20 mouse cellular contexts compared by ENCODE assay signal in the genomic region with DNA sequence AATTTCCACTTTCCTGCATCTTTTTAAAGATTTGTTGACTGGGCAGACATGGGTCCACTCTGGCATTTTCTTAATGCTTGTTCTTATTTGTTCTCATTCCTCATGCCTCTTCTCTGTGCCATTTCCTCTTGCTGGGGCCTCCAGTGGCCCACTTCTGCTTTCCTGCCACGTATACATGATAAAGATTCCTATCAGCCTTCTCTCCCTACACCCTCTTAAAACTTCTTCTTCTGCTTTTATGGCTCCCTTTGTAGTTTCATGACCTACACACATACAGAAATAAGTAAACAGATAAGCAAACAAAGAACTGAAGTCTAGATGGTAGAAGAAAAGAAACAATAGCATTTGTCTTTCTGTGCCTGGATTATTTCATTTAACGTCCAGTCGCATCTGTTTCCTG.
DNase-seq lines count a peak whose midpoint lies in the region; ATAC-seq and TF ChIP-seq lines count a peak whose summit lies in the region.
"Had no signal": no experiment of that assay in that cellular context is flagged by ENCODE, and none has a peak within 500 bp of the region (broad histone marks: within the 10 kb centered on the region; RNA-seq: fewer than 3 reads in every experiment).

No protein-coding gene starts in this region.

- no peak overlapping the region for H3K4me3 ChIP-seq in layer of hippocampus, adult 2 months
- H3K4me3 ChIP-seq in thymus, adult 2 months (ENCODE audit: control insufficient read depth, insufficient read depth, low read length): no peak overlapping the region
- H3K4me3 ChIP-seq: embryonic facial prominence, embryonic 13.5 days; forebrain, embryonic 15.5 days; heart, embryonic 10.5 days; hindbrain, embryonic 13.5 days had no signal

- intact Hi-C loops in left cerebral cortex, postnatal 14 days (cut with DNase I): no loop called here

- H3K36me3 ChIP-seq in thymus, adult 2 months (ENCODE audit: control insufficient read depth, insufficient read depth, low read length): no peaks in the 10 kb centered on the region
- H3K36me3 ChIP-seq: embryonic facial prominence, embryonic 13.5 days; forebrain, embryonic 15.5 days; heart, embryonic 10.5 days; hindbrain, embryonic 13.5 days had no signal

- no peak for TF ChIP-seq POLR2A in thymus, adult 2 months (IDR thresholded peaks at IDR 0.05; ENCODE audit: control insufficient read depth, extremely low read depth, insufficient read depth, low read length, poor library complexity)

- no peak overlapping the region for H3K27ac ChIP-seq in layer of hippocampus, adult 2 months
- no peak overlapping the region for H3K27ac ChIP-seq in thymus, adult 2 months (ENCODE audit: control insufficient read depth, insufficient read depth, low read length)
- H3K27ac ChIP-seq: embryonic facial prominence, embryonic 13.5 days; forebrain, embryonic 15.5 days; heart, embryonic 10.5 days; hindbrain, embryonic 13.5 days; liver, embryonic 14.5 days had no signal

- WGBS in thymus, adult 2 months: 42% methylated on average over 3 of the region's 3 CpGs

- peaks cover 7% of the 10 kb centered on the region for H3K4me1 ChIP-seq in thymus, adult 2 months (replicated peaks; ENCODE audit: control insufficient read depth, insufficient read depth, low read length)
- H3K4me1 ChIP-seq: heart, embryonic 10.5 days; hindbrain, embryonic 13.5 days had no signal

- peak; percentile 72 for ATAC-seq in monocyte, adult 5-6 weeks (replicated peaks; ENCODE audit: insufficient number of reproducible peaks, low FRiP score, low TSS enrichment, poor library complexity, severe bottlenecking)
- ATAC-seq: activated CD4-positive, CD25-positive, alpha-beta regulatory T cell, adult 4 months; forebrain, embryonic 15.5 days; inflammation-experienced regulatory T-cells, adult 6 months had no signal

- no peak for TF ChIP-seq CTCF in layer of hippocampus, adult 2 months (conservative IDR thresholded peaks at IDR 0.05)
- no peak for TF ChIP-seq CTCF in thymus, adult 2 months (IDR thresholded peaks at IDR 0.05; ENCODE audit: borderline replicate concordance, control insufficient read depth, extremely low read depth, insufficient read depth, low read length, poor library complexity)

- DNase-seq in layer of hippocampus, adult 9-11 months: peak; percentile 20
- no peak for DNase-seq in layer of hippocampus, adult 2 months (ENCODE audit: low spot score in 2 of 2)
- DNase-seq in thymus, postnatal 0 days (ENCODE audit: low spot score): peak; percentile 31
- DNase-seq in thymus, adult 2 months: no peak
- peak; percentile 26 for DNase-seq in c-Kit-positive CD71-negative TER-119-negative erythroid progenitor cells, embryonic 14.5 days (ENCODE audit: low read depth)
- no peak for DNase-seq in adrenal gland, adult (ENCODE audit: inconsistent age in 2 of 2, low spot score in 1 of 2)
- DNase-seq in left cerebral cortex, postnatal 14 days (ENCODE audit: low spot score in 2 of 2): no peak
- DNase-seq: adrenal gland, postnatal 36 days; cerebellum, adult 9-10 months; gastrocnemius, postnatal 36 days; kidney, adult 8-10 months; kidney, postnatal 25 days had no signal

- no peaks in the 10 kb centered on the region for H3K27me3 ChIP-seq in thymus, adult 2 months (ENCODE audit: control insufficient read depth, insufficient read depth, low read length)
- H3K27me3 ChIP-seq: embryonic facial prominence, embryonic 13.5 days; forebrain, embryonic 15.5 days; hindbrain, embryonic 13.5 days had no signal

Comparison
In these comparisons a context has a peak if more than half of its experiments do, and no peak if none do; other contexts are left out.
1. DNase-seq: peak in layer of hippocampus, adult 9-11 months (single experiment), thymus, postnatal 0 days (single experiment) and c-Kit-positive CD71-negative TER-119-negative erythroid progenitor cells, embryonic 14.5 days (single experiment); none in layer of hippocampus, adult 2 months (0 of 2), thymus, adult 2 months (single experiment), adrenal gland, adult (0 of 2) and left cerebral cortex, postnatal 14 days (0 of 2).